In genomic region chr13:95096646-95097045, GRCm38 (mm10) we compare ENCODE assay signal across 12 mouse cellular contexts.
"Had no signal": no experiment of that assay in that cellular context is flagged by ENCODE, and none has a peak within 500 bp of the region (broad histone marks: within the 10 kb centered on the region; RNA-seq: fewer than 3 reads in every experiment).

No protein-coding gene starts in this region.

- H3K27ac ChIP-seq: limb, embryonic 13.5 days; liver, embryonic 14.5 days; midbrain, embryonic 10.5 days; neural tube, embryonic 15.5 days had no signal

- H3K9me3 ChIP-seq: limb, embryonic 13.5 days; midbrain, embryonic 10.5 days; neural tube, embryonic 15.5 days had no signal

- H3K9ac ChIP-seq: limb, embryonic 13.5 days; liver, embryonic 14.5 days; neural tube, embryonic 15.5 days had no signal

- H3K4me3 ChIP-seq: limb, embryonic 13.5 days; midbrain, embryonic 10.5 days; myocyte; neural tube, embryonic 15.5 days had no signal

- H3K4me1 ChIP-seq: midbrain, embryonic 10.5 days had no signal

- DNase-seq: kidney, adult 18-20 months; kidney, postnatal 14 days; layer of hippocampus, postnatal 36 days; left cerebral cortex, postnatal 4 days; midbrain, embryonic 14.5 days; right cerebral cortex, postnatal 25 days; thymus, postnatal 4 days had no signal

- H3K27me3 ChIP-seq: limb, embryonic 13.5 days; neural tube, embryonic 15.5 days had no signal

- H3K36me3 ChIP-seq: limb, embryonic 13.5 days; midbrain, embryonic 10.5 days; neural tube, embryonic 15.5 days had no signal

- H3K4me2 ChIP-seq: limb, embryonic 13.5 days; neural tube, embryonic 15.5 days had no signal
